Mouse (Mus musculus) ovary, adult 18-20 months (tissue): Measurements from ENCODE around the gene H1fnt.

Experiments used
- DNase-seq: peaks from one replicate; pipeline ENCODE4 v3.0.0; 2022; ENCODE audit warnings: low spot score, mixed read lengths

The H1fnt gene

DNA sequence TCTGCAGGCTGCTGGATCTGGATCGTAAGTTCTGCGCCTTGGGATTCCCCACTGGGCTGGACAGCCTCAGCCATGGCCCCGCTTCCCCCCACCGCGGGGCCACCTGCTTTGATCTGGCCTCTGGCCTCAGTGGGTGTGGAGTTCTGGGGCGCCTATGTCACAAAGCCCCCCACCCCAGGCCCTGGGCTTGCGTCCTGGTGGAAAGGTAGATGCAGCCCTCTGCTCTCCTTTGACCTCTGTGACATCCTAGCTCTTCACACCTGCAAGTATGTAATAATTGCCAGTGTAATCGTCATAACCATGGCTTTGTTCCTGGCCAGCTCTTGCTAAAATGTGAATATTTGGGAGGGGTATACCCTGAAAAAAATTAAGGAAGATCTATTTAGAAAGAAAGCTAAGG, at the start of gene H1fnt:
Gene H1fnt, minus strand, starts transcription at position 101 of the 400 bp plus-strand sequence.
- DNase-seq = no peak

DNA sequence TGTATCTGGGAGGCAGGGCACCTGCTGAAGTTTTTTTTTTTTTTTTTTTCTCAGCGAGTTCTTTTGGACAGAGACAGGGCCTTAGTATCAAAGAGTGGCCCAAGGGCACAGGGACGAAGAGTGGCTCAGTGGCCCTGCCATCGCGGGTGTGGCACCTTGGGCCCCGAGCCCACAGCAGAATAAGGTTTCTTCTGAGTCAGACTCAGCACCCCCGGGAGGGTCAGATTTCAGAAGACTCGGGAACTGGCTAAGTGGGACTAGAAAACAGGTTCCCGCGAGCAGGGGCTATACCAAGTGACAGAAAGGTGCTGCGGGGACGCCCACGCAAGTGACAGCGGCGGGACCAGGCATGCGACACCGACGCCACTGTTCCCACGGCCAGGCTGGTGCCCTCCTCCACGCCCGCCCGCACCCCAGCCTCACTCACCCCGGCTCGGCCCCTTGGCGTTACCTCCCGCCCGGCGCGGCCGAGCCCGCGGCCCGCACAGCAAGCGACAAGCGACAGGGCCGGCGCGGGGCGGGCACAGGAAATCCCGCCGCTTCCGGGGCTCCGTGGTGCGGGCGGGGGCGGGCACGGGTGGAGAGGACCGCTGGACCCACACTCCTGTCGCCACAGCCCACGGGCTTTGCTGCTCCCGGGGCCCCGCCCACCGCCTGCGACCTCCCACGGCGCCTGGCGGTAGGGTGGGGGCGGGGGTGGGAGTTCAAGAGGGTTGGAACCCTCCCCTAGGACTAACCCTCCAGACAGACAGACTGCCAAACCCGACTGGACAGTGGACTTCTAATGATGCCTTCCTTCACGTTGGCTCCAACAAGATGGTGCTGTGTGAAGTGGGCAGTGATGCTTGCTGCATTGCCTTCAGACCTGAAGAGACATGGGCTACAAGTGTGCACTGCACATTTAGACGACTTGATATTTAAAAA, 38.8 kb upstream of the H1fnt start, which contains the start of gene Zfp641:
Gene Zfp641, minus strand, starts transcription at position 534 of the 924 bp plus-strand sequence.
- DNase-seq = no peak

DNA sequence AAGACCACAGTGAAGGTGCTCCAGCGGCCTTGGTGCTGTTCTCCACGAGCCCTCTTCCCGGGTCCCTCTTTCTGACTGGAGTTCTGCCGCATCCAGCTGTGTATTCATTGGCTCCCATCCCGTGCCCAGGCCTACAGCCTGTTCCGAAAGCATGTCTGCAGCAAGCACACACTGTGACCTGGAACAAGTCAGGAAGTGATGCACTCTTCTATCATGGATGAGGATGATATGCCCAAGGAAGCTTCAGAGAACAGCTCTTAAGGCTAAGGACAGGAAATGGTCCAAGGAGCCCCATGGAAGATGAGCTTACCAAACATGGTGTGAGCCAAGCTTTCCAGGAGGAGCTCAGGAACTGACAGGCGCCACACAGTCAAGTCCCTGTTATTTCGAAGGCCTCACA, 36.6 kb upstream of the H1fnt start:
- DNase-seq = no peak

GRCm38 (mm10) chr15:98288566-98288965, 31.5 kb upstream of the H1fnt start:
- no peak for DNase-seq

GRCm38 (mm10) chr15:98286418-98286817, 29.3 kb upstream of the H1fnt start:
- no peak for DNase-seq

DNA sequence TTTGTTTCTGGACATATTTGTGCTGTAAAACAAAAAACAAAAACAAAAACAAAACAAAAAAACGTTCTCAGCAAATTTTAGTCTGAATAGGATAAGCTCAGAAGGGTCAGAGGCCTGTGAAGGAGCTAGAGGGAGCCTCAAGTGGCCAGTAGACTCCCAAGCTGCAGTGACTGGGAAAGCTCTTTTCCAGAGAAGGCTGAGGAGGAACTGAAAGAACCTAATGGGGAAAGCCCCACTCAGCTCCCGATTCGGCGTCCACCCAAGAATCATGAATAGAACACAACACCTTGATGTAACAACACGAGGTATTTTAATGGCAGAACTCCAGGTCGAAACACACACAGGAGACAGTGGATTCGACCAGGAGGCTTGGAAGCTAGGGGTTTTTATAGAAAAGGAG, 683 bp upstream of the H1fnt start:
- DNase-seq = no peak

DNA sequence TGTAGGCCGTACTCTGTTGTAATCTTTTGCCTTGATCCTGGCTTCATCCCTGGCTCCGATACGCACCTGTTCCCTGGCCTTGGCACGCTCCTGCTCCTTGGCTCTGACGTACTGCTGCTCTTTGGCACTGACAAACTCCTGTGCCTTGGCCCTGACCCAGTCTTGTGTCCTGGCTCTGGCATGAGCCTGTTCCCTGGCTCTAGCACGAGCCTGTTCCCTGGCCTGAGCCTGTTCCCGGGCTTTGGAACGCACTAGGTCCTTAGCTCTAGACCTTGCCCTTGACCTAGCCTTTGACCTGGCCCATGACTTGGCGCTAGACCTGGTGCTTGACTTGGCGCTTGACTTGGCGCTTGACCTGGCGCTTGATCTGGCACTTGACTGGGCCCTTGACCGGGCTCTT, 822 bp downstream of the H1fnt start:
- no peak for DNase-seq

- no peak for DNase-seq
Observed at GRCm38 (mm10) chr15:98235442-98235841, 21.7 kb downstream of the H1fnt start.

DNA sequence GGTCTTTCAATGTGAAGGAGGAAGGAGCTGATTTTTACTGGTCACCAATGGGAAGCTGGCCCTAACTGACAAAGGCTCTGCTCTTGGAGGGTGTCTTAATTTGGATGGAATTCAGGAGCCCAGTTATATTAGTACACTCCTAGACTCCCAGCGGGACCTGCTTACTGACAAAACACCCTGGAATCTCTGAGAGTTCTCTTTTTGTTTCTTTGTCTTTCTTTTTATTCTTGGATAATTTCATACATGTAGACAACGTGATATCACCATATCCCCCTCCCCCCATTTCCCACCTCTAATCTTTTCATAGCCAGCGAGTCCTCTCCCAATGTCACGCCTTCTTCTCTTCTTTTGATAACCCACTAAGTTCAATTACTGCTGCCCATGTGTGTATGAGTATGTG, 22.7 kb downstream of the H1fnt start, which contains the start of gene Olfr286:
Gene Olfr286, minus strand, starts transcription at position 101 of the 400 bp plus-strand sequence.
- no peak for DNase-seq

- DNase-seq = no peak
Observed at GRCm38 (mm10) chr15:98226096-98226495, 31.0 kb downstream of the H1fnt start.

DNA sequence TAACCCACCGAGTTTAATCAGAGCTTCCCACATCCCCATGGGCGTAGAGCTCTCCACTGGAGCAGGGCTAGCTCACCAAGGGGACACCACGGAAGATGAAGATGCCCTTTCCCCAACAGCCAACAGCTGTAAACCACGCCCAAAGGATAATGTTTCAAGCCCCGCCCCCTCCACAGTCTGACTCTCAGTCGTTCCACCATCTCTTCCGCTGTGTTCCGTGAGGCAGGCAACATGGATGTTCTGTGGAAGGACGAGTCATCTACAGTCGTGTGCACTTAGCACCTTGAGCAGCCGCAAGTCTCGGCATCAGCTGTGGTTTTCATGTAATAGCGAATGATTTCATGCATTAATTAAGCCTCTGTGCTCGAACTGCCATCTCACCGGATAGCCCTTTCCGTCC, 31.5 kb downstream of the H1fnt start:
- DNase-seq = no peak

GRCm38 (mm10) chr15:98222377-98222776, 34.7 kb downstream of the H1fnt start:
- DNase-seq = no peak

DNA sequence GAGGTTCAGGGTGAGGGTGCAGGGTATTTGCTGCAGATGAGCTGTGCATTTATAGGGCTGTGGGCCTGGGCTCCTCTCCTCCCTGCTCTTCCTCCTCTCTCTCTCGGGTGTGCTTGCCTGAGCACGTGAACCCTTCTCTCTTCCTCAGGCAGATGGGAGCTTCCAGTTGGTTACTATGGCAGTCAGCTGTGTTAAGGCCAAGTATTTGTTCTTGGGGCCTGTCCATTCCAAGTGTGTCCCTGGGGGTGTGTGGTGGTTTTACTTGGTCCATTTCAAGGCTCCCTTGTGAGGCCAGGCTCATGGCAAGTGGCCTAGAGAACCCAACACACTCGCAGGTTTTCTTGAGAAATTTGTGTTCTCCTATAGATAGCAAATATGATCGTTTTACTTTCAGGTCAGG, 36.2 kb downstream of the H1fnt start, which contains the start of the genes Gm44579 and Olfr287:
Gene Gm44579, minus strand, starts transcription at position 101 of the 400 bp plus-strand sequence.
Gene Olfr287, minus strand, starts transcription at position 180 of the 400 bp plus-strand sequence.
- no peak for DNase-seq

DNA sequence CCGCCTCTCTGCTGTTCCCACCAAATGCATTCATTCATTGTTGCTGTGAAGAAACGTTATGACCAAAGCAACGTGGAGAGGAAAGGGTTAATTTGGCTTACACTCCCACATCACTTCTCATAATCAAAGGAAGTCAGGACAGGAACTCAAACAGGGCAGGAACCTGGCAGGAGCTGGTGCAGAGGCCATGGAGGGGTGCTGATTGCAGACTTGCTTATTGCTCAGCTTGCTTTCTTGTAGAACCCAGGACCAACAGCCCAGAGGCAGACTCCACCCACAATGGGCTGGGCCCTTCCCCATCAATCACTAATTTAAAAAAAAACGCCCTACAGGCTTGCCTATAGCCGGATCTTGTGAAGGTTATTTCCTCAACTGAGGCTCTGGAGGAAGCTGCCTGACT, 43.0 kb downstream of the H1fnt start:
- no peak for DNase-seq

- DNase-seq = no peak
Observed at GRCm38 (mm10) chr15:98213336-98213870, 43.7 kb downstream of the H1fnt start.

- no peak for DNase-seq
Observed at GRCm38 (mm10) chr15:98209676-98210075, 47.4 kb downstream of the H1fnt start.
